Mouse (Mus musculus): ENCODE data around the gene Gm44511.

- TF ChIP-seq CTCF (IDR thresholded peaks at IDR 0.05; ENCODE audit: borderline replicate concordance, control insufficient read depth, extremely low read depth, insufficient read depth, low read length, poor library complexity), result no peak
- TF ChIP-seq POLR2A (IDR thresholded peaks at IDR 0.05; ENCODE audit: control insufficient read depth, extremely low read depth, insufficient read depth, low read length, poor library complexity), result no peak
Measured at GRCm38 (mm10) chr6:128833046-128833445, 6.9 kb upstream of the Gm44511 start.
